Mouse (Mus musculus): Measurements from ENCODE around the gene Manba.

GRCm38 (mm10) chr3:135439651-135440050 lies 45.8 kb upstream of the Manba start:
- TF ChIP-seq CTCF (IDR thresholded peaks at IDR 0.05; ENCODE audit: borderline replicate concordance, insufficient read depth, low read length) (no peak), POLR2A (IDR thresholded peaks at IDR 0.05; ENCODE audit: low read depth, low read length) (no peak)
